Mouse (Mus musculus): Measurements from ENCODE around the gene Aip. TPM values are rescaled to one million over a fixed set of nuclear protein-coding genes. Genes with fewer than 3 reads are reported as not detected.

The Aip gene
- polyA plus RNA-seq, 1 experiment from 2014 or later: 83.2 TPM

DNA sequence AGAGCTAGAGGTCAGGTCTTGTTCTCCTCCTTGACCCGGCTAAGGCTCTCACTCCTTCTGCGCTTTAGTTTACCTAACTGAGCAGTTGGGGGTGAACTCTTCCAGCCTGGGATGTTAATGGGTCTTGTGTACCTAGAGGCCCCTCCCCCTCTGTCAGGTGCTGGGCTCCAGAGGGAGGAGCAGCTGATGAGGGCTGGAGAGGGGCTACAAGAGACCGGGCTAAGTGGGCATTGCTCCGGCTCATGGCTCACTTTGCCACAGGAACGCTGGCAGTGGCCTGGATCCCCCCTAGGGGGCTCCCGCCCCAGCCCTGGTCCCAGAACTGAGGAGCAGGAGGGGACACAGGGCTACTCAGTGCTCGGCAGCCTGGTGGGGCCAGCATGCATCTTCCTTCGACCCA, 41.8 kb downstream of the Aip start:
- Histone ChIP-seq H3K36me3 (ENCODE audit: insufficient read depth, low read length) (no peaks in the 10 kb centered on the region), H3K4me3 (replicated peaks; ENCODE audit: low read depth, low read length) (no peak overlapping the region), H3K9me3 (replicated peaks; ENCODE audit: low read length) (no peaks in the 10 kb centered on the region), H3K27me3 (ENCODE audit: insufficient read depth, low read length) (no peaks in the 10 kb centered on the region), H3K4me2 (ENCODE audit: low read length) (no peak overlapping the region), H3K27ac (no peak overlapping the region), H3K9ac (ENCODE audit: low read depth, low read length) (no peak overlapping the region), H3K4me1 (replicated peaks; ENCODE audit: insufficient read depth, low read length) (no peaks in the 10 kb centered on the region)
- 29% methylated on average over 8 of the region's 8 CpGs for WGBS
- no peak for DNase-seq (ENCODE audit: low spot score)
- peak; percentile 31; the same call in 1 of the 2 replicates for TF ChIP-seq CTCF (IDR thresholded peaks at IDR 0.05; ENCODE audit: low read depth)
- no peak for ATAC-seq (replicated peaks; ENCODE audit: low FRiP score, low read depth)

DNA sequence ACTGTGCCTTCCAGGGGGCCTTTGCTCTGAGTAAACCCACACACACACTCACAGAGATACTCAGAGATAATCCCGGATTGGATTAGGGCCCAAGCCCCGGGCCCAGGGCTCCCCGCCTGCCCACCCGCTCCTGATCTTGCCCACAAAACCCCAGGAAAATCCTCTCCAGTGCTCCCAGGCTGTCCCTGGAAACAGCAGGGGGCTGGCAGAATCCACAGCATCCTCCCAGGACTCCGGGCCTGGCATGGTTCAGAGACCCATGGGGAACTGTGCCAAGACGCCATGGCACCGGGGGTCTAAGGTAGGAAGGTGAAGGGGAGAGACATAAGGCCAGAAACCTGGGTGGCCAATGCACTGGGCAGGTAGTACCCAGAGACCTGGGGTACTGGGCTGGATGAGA, 42.3 kb downstream of the Aip start:
- no peak for DNase-seq (ENCODE audit: low spot score)
- H3K27me3 ChIP-seq (ENCODE audit: insufficient read depth, low read length): no peaks in the 10 kb centered on the region
- no peak for ATAC-seq (replicated peaks; ENCODE audit: low FRiP score, low read depth)
- no peak overlapping the region for H3K4me2 ChIP-seq (ENCODE audit: low read length)
- no peak overlapping the region for H3K4me3 ChIP-seq (replicated peaks; ENCODE audit: low read depth, low read length)
- no peaks in the 10 kb centered on the region for H3K4me1 ChIP-seq (replicated peaks; ENCODE audit: insufficient read depth, low read length)
- H3K27ac ChIP-seq: no peak overlapping the region
- no peak for TF ChIP-seq CTCF (IDR thresholded peaks at IDR 0.05; ENCODE audit: low read depth)
- H3K9ac ChIP-seq (ENCODE audit: low read depth, low read length): no peak overlapping the region
- no peaks in the 10 kb centered on the region for H3K9me3 ChIP-seq (replicated peaks; ENCODE audit: low read length)
- no peaks in the 10 kb centered on the region for H3K36me3 ChIP-seq (ENCODE audit: insufficient read depth, low read length)
- WGBS: 88% methylated on average over 7 of the region's 7 CpGs

GRCm38 (mm10) chr19:4082219-4082965, 43.3 kb downstream of the Aip start:
- Histone ChIP-seq H3K36me3 (ENCODE audit: insufficient read depth, low read length) (no peaks in the 10 kb centered on the region), H3K9ac (ENCODE audit: low read depth, low read length) (no peak overlapping the region), H3K4me2 (ENCODE audit: low read length) (no peak overlapping the region), H3K27me3 (ENCODE audit: insufficient read depth, low read length) (no peaks in the 10 kb centered on the region), H3K9me3 (replicated peaks; ENCODE audit: low read length) (no peaks in the 10 kb centered on the region), H3K27ac (no peak overlapping the region), H3K4me1 (replicated peaks; ENCODE audit: insufficient read depth, low read length) (no peaks in the 10 kb centered on the region), H3K4me3 (replicated peaks; ENCODE audit: low read depth, low read length) (no peak overlapping the region)
- ATAC-seq (replicated peaks; ENCODE audit: low FRiP score, low read depth) (no peak), DNase-seq (ENCODE audit: low spot score) (no peak)
- WGBS: 74% methylated on average over 11 of the region's 11 CpGs
- TF ChIP-seq CTCF (IDR thresholded peaks at IDR 0.05; ENCODE audit: low read depth): no peak

GRCm38 (mm10) chr19:4081394-4081793, 44.3 kb downstream of the Aip start, which contains the start of gene Cabp2:
Cabp2 (plus strand) TSS chr19:4081578.
- TF ChIP-seq CTCF (IDR thresholded peaks at IDR 0.05; ENCODE audit: low read depth): no peak
- no peak within 1 kb of the TSS for H3K9ac ChIP-seq (ENCODE audit: low read depth, low read length)
- WGBS: 40% methylated on average over 3 of the region's 3 CpGs
- H3K27me3 ChIP-seq (ENCODE audit: insufficient read depth, low read length): no peaks in the 10 kb centered on the region
- no peaks in the 10 kb centered on the region for H3K9me3 ChIP-seq (replicated peaks; ENCODE audit: low read length)
- no peak within 1 kb of the TSS for H3K4me3 ChIP-seq (replicated peaks; ENCODE audit: low read depth, low read length)
- DNase-seq (ENCODE audit: low spot score) (no peak), ATAC-seq (replicated peaks; ENCODE audit: low FRiP score, low read depth) (no peak)
- no peak within 1 kb of the TSS for H3K27ac ChIP-seq
- H3K4me2 ChIP-seq (ENCODE audit: low read length): no peak within 1 kb of the TSS
- no peaks in the 10 kb centered on the region for H3K4me1 ChIP-seq (replicated peaks; ENCODE audit: insufficient read depth, low read length)
- H3K36me3 ChIP-seq (ENCODE audit: insufficient read depth, low read length): no peaks in the 10 kb centered on the region

- ATAC-seq (replicated peaks; ENCODE audit: low FRiP score, low read depth): no peak
- no peak overlapping the region for H3K27ac ChIP-seq
- no peak overlapping the region for H3K4me3 ChIP-seq (replicated peaks; ENCODE audit: low read depth, low read length)
- no peaks in the 10 kb centered on the region for H3K9me3 ChIP-seq (replicated peaks; ENCODE audit: low read length)
- no peak overlapping the region for H3K4me2 ChIP-seq (ENCODE audit: low read length)
- no peaks in the 10 kb centered on the region for H3K36me3 ChIP-seq (ENCODE audit: insufficient read depth, low read length)
- TF ChIP-seq CTCF (IDR thresholded peaks at IDR 0.05; ENCODE audit: low read depth): peak; percentile 25; the same call in 1 of the 2 replicates
- no peak overlapping the region for H3K9ac ChIP-seq (ENCODE audit: low read depth, low read length)
- no peaks in the 10 kb centered on the region for H3K4me1 ChIP-seq (replicated peaks; ENCODE audit: insufficient read depth, low read length)
- DNase-seq (ENCODE audit: low spot score): no peak
- 50% methylated on average over 8 of the region's 8 CpGs for WGBS
- H3K27me3 ChIP-seq (ENCODE audit: insufficient read depth, low read length): no peaks in the 10 kb centered on the region
These were observed 45.1 kb downstream of the Aip start for GRCm38 (mm10) chr19:4080511-4081009.

GRCm38 (mm10) chr19:4079594-4079993, 46.1 kb downstream of the Aip start:
- ATAC-seq (replicated peaks; ENCODE audit: low FRiP score, low read depth) (no peak), DNase-seq (ENCODE audit: low spot score) (no peak)
- Histone ChIP-seq H3K4me1 (replicated peaks; ENCODE audit: insufficient read depth, low read length) (no peaks in the 10 kb centered on the region), H3K4me3 (replicated peaks; ENCODE audit: low read depth, low read length) (no peak overlapping the region), H3K9me3 (replicated peaks; ENCODE audit: low read length) (no peaks in the 10 kb centered on the region), H3K27me3 (ENCODE audit: insufficient read depth, low read length) (no peaks in the 10 kb centered on the region), H3K36me3 (ENCODE audit: insufficient read depth, low read length) (no peaks in the 10 kb centered on the region), H3K9ac (ENCODE audit: low read depth, low read length) (no peak overlapping the region), H3K4me2 (ENCODE audit: low read length) (no peak overlapping the region), H3K27ac (no peak overlapping the region)
- WGBS: 83% methylated on average over 1 of the region's 1 CpGs
- no peak for TF ChIP-seq CTCF (IDR thresholded peaks at IDR 0.05; ENCODE audit: low read depth)

All from kidney, postnatal 0 days (tissue).